Mouse (Mus musculus): Measurements from ENCODE around the gene Snx7. TPM values are rescaled to one million over a fixed set of nuclear protein-coding genes. Genes with fewer than 3 reads are reported as not detected.

Snx7 gene
- polyA plus RNA-seq (2014; fragmentation: Illumina TruSeq; extraction: RNeasy Lipid Tissue Mini Kit (QIAGEN cat#74804); ENCODE audit: low read depth, low replicate concordance) = 30.4 TPM

DNA sequence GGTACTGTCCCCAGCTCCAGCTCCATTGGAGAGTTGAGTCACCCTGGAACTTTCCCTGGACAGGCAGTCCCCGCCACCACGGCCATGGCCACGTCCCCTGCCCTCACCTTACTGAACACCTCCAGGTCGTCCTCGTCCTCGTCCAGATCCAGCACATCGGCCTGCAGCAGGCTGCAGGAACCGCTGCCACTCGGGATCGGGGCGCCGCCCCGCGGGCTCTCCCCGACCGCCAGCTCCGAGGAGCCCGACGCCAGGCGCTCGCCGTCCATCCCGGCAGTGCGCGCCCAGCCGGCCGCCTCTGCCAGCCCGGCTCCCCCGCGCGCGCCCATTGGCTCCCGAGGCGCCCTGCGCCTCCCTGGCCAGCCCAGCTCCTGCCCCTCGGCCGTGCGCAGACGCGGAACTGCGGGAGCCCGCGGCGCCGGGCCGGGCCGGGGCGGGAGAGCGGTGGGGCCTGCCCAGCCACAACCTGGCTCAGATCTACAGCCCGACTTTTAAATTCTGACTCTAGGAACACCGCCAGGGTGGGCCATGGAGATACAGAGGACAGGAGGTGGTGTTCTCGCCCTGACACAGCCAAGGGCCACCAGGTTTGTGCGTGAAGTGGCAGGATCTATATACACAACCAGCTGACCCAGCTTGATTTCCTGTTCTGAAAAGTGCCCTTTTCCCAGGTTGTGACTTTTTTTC lies at the start of gene Snx7:
TSS of gene Snx7 (minus strand) at position 300 of the 687 bp plus-strand sequence.

All from liver, adult 10 weeks (tissue).